Mouse (Mus musculus) left cerebral cortex, adult 11 months (tissue): ENCODE measurements at regions not wholly inside any gene's neighbourhood (a gene's known extent, or its start where the extent isn't known, plus 50 kb on each side); places are given as distances from the start of the nearest gene placed in this dataset.

Experiments used
- DNase-seq: peaks from one replicate; pipeline ENCODE4 v3.0.0; 2022; ENCODE audit warnings: low spot score

DNA sequence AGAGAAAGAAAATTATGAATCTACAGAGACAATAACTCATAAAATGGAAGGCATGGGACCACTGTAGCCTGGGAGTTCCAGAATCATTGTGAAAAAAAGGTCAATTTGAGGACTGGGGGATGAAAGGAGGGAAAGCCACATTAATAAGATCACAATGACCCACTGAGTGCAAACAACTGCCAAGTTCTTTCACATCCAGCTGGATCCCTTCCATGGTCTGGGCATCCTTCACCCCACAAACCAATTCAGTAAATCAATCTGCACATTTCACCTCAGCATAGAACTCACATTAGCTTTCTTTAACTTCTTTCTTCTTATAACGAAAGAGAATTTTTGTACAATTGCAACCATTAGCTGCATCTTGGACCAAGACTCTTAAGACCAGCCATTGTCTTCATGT, 169.4 kb downstream of the Gm19410 start:
- no peak for DNase-seq

DNA sequence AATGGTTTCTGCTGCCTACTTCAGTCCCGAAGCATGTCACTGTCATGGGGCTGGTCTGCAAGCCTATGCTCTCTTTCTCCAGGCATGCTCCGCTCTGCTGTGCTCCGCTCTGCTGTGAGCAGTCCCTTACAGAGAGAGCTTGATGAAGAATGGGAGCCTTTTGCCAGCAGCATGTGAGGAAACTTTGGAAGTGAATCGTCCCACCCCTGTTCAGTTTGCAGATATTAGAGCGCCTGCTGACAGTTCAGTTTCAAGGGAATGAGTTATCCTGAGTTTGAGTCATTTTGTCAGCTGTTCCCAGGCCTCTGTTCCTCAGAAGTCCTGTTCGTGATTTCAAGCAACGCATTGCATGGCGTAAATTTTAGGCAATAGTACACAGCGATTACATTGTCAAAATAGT, 173.6 kb downstream of the Gm19410 start:
- DNase-seq = no peak

GRCm38 (mm10) chr8:35942515-35942914, 176.9 kb downstream of the Gm19410 start:
- no peak for DNase-seq

- DNase-seq = no peak
Measured at GRCm38 (mm10) chr8:35943686-35944085, 178.1 kb downstream of the Gm19410 start.

DNA sequence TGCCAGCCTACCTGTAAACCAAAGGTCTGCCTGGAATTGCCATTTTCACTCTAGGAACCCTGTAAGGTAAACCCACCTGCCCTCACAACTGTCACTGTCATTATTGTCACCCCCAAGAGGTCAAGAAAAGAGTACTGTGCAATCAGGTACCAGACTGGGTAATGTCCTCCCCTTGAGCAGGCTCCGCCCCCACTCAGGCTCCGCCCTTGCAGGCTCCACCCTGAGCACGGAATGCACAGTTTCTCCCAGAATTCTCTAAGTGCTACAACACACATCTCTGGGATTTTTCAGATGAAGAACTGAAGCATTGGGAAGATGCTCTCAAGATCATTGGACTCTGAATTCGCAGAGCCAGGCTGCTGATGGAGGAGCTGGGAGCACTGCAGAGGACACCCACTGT, 178.9 kb downstream of the Gm19410 start:
- DNase-seq = no peak

- DNase-seq = no peak
Measured at GRCm38 (mm10) chr8:35946539-35946940, 180.9 kb downstream of the Gm19410 start.

- DNase-seq = no peak
Measured at GRCm38 (mm10) chr8:35948146-35948545, 182.6 kb downstream of the Gm19410 start.

- no peak for DNase-seq
Measured at GRCm38 (mm10) chr8:35948751-35949183, 183.2 kb downstream of the Gm19410 start.

DNA sequence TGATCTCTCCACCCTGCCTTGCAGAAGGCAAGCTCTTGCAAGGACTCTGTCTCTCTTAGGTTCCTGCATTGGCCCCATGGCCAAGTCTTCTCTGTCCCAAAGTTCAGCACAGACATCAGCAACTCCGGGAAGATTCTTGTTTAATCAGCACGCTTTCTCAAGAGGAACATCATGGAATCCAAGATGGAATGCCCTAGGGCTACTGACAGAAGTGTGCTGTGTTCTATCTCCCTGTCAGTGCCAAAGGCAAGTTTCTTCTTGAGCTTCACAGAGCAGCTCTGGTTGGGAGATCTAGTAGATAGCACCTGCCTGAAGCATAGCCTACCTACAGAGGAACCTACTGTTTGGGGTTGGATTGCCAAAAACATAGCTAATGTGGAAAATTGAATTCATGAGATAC, 189.9 kb downstream of the Gm19410 start:
- DNase-seq = no peak

DNA sequence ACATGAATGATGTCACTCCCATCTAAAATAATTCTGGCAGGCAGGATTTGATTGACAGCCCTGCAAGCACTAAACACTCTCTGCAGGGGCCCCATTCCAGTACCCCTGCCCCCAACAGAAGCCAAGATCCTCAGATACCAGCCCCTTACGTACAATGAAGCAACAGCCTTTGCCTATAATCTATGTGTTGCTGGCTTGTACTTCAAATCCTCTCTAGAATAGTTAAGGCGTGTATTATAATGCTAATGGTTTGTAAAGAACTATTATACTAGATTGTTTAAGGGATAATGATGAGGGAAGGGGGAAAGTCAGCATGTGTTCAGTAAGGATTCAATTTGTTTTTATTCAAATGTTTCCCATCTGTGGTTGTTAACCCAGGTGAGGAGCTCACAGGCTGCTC, 190.7 kb downstream of the Gm19410 start:
- no peak for DNase-seq

DNA sequence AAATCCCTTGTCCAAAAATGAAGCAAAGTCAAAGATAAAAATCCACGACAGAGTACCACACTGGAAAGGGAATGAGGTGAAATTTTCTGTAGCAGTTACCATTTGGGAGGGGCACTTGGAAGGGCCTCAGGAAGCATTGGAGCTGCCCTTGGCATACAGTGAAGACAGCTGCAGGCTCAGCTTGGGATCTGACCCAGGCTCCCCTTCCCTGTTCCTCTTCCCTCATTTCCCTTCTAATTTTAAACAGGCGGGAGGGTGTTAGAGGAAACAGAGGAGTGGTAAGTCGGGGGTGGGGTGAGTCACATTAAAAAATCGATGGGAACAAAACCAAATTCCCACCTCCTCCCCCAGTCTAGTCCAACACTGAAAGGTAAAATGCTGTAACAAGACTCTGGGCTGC, 193.6 kb downstream of the Gm19410 start:
- no peak for DNase-seq

- no peak for DNase-seq
Measured at GRCm38 (mm10) chr8:35960867-35961614, 195.5 kb downstream of the Gm19410 start.

DNA sequence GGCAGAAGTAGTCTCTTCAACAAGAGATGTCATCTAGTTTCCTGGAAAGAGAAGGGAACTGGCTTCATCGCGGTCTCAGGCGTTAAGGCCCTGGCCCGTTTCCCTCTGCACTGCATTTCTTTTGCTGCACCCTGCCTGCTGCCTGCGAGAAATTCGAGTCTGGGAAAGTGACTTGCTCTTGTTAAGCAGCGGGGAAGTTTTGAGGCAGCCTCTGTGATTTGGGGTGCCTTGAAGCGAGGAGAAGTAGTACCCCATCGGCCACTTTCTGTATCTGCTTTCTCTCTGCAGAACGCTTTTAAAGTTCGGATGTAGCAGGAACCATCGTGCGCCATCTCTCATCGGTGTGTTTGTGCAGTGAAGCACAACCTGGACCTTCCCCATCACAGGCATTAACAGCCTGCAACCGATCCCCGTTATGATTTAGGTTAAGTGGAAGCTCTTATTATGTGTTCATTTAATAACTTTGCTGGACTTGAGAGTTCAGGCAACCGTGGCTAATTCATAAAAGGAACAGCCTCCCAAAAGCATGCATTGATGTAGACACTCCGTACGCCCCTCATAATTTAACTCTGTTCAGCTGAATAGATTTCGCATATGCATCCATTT, 196.1 kb downstream of the Gm19410 start:
- no peak for DNase-seq

GRCm38 (mm10) chr8:35964932-35965331, 199.3 kb downstream of the Gm19410 start:
- no peak for DNase-seq

DNA sequence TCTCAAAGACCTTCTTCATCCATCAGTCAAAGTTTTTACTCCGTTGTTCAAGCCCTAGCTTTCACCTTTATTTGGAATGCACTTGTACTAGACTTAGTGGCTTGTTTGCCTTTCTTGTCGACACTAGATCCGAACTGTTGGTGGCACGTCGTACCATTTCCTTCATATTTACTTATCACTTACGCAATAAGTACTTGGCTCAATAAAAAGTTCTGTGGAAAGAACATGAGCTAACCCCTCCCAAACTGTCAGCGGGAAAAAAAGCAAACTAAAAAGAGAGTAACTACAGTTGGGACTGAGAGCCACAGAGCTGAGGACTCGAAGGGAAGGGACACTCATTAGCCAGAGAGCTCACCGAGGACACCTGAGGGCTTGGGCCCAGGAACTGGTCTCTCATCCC, 202.8 kb downstream of the Gm19410 start:
- DNase-seq = no peak

DNA sequence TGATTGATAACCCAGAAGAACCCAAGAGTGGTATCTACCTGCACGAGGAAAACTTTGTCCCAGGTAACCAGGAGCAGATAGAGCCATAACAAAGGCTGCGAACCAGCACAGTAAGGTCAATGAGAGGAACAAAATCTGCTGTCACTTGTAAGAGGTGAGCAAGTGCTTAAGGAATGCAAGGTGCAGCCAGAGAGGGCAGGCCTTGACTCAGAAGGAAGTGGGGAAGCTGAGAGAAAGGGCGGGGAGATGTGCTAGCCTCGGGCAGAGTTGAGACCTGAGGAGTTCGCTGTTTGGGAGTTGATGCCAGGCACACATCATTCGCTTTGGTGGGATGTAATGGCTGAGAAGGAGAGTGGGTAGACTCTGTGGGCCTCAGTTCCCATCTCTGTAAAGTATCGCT, 205.5 kb downstream of the Gm19410 start:
- DNase-seq = no peak

- no peak for DNase-seq
Measured at GRCm38 (mm10) chr8:35974323-35975029, 208.9 kb downstream of the Gm19410 start.

DNA sequence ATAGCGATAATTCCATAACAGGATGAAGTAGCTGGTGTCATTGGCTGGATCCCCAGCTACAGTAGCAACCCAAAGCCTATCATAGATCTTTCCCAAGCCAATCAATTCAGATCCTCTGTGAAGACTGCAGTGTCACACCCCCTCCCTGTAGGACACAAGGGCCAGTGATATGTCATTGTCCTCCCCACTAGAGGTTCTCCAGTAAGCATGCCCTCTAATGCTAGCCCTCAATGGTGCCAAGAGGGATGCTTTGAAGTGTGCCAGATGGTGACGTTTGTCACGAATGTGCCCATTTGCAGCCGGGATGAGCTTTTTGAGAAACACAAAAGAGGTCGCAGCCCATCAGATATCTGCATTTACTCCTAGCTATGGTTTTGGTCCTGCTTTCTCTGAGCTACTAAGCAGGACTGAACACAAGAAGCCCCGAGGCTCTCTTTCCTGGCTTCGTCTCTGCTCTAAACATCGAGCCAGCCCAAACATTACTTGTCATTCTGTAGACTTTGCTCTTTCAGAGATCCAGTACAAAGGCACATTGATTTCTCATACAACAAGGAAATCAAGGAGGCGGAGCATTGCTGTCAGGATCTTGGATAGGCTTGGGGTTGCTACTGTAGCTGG, 214.2 kb downstream of the Gm19410 start:
- no peak for DNase-seq

DNA sequence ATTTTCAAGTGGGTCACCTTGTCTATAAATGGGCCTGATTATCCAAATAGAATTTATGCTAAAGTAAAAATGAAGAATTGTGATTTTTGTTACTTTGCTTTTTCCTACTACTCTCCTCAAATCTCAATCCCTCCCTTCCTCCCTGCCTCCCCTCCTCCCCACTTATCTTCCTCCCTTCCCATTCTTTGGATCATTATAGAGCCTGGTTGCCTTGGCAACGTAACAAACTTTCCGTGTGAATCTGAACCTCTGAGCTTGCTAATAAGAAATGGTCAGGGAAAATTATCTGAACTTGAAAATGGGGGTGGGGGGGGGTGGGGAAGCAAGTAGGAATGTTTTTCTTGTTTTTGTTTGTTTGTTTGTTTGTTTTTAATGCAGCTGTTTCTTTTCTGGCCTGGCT, 217.5 kb downstream of the Gm19410 start:
- DNase-seq = no peak

- DNase-seq = no peak
Measured at GRCm38 (mm10) chr8:35985152-35985689, 219.6 kb downstream of the Gm19410 start.

DNA sequence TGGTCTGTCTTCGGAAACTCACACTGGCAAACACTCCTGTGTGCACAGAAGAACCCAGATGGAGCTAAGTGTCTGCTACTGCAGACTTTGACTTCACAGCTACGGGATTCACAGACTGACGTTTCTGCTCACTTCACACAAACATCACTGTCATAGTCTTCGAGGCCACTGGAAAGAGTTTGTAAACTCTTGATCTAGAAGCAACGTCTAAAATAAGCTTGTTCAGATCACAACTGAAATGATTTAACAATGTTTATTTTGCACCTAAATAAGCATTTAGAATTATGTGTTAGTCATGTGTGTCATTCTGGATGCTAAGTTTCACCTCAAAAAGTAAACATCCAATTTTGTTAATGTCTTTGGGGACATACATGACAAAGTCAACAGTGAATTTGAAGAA, 221.7 kb downstream of the Gm19410 start:
- no peak for DNase-seq

- DNase-seq = no peak
Measured at GRCm38 (mm10) chr8:35991013-35991412, 225.4 kb downstream of the Gm19410 start.
